Mouse (Mus musculus): ENCODE measurements at regions not wholly inside any gene's neighbourhood (a gene's known extent, or its start where the extent isn't known, plus 50 kb on each side); places are given as distances from the start of the nearest gene placed in this dataset.

DNA sequence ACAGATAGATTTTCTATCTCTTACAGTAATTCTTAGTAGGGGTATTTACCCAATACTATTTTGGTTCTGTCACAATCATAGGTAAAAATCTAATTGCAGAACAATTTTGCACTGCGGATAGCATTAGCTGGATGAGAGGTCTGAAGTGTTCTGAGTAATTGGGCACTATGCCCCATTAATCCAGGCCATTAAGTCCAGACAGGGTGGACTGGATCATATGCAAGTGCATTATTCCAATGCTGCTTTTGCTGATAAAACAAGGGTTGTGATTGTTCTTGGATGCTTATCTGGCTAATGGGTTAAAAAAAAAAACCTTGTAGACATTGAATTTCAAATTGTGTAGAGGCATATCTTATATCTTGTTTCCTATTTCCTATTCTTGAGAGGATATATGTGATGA, 1732.6 kb upstream of the Gm6569 start:
- no peak for DNase-seq

DNA sequence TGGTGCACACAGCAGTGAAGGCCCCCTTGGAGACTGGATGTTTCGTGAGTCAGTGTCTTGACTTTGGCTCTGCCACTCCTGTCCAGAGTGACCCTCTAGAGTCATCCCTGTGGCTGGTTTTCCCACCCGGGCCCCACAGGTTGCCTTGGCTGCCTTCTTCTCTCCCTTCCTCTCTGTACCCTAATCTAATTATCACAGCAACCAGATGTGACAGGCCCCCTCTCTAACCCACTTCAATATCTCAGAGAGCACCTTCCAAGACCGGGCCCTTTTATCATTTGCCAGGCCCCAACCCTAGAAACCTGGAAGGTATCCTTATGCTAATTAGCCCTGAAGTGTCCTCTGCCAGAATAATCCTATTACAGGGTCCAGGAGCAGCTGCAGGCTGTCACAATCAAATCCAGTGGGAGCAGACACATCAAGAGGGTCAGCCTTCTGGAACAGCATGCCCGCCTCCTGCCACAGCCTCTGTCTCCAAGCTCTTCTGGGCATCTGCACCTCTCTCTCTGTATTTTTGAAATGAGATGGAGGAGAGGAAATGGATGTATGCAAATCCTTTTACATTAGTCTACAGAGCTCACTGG, 1728.4 kb upstream of the Gm6569 start:
- no peak for DNase-seq

DNA sequence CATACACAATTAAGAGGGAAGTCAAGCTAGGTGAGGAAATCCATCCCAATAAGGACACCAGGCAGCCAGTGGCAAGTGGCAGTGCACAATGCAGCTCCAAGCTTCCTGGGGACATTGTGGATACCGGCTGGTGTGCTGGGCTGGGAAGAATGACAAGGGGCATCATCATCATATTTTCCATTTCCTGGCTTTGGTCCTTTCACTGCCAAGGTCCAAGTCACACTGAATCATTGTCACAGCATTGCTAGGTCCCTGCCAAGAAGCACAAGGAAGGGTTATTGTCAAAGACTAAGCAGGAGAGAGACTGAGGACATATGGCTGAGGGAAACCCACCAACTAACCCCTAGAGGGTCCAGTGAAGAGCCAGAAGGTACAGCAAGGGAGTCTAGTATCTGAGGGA, 1723.8 kb upstream of the Gm6569 start:
- DNase-seq: no peak

DNA sequence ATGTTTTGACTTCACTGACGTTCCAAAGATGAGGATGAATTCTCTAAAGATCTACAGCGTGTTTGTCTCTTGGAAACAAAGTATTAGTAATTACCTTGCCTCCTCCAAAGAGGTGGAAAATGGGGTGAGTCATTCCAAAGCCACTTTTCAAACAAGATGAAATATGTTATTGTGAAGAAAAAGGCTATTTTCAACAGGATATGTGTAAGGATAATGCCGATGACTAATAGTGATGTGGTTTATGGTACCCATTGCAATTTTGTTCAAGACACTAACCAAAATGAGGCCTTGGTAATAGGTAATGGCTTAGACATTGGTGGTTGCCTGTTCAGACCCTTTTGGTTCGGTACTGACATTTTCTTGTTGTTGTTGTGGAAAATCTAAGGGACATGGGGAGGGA, 1717.6 kb upstream of the Gm6569 start:
- no peak for DNase-seq

DNA sequence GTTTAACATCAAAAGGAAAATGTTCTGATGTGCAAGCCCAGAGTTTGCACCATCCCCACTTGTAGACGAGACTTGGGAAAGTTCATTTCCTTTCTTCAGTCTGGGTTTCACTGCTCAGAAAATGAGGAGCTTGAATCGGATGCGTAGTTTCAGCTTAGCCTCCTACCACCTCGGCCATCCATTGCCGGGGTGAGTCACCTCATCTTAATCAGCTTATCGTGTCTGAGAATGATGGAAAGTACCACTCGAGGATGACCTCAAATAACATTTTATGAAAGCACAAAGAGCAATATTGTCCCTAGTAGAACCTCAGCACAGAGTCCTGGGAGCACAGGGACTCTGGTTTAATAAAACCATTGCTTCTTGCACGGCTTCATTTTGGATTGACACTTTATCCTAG, 1700.1 kb upstream of the Gm6569 start:
- DNase-seq: no peak

DNA sequence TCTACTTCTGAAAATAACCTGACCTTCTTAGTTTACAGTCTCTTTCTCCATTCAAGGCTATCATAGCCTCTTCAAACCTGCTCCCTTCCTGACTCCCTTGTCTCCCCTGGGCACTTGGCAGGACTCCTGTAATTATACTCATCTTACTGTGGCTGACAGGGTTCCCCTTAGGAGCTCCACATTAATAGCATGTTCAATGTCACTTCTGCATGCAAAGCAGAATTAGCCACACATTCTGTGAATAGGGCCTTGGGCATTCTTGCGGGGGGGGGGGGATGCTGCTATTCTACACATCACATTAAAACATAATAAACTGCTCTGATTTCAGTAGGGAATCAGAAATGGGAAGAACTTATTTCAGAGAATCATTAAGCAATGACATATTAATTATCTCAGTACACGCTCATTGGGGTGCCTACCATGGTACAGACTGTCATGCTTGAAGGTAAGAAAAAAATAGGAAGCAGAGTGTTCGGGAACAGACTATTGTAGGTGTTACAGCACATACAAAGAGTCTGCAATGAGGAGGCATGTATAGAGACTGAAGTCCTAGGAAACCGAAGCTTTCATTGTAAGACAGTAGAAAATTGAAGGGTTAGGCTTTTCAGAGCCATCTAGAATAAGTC, 1698.3 kb upstream of the Gm6569 start:
- no peak for DNase-seq

DNA sequence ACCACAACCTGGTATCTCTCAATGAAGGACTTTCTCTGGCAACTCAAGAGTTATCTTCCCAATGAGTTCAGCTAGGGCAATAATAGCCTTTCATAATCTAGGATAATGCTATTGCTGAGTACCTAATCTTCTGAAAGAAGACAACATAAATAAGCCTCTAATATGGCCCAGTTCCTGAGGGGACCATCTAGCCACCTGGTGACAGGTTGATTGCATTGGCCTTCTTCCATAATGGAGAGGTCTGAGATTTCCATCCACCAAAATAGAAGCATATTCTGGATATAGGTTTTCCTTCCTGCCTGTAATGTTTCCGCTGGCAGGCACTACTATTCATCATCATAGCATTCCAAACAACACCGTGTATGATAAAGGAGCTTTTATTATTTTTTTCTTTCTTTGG, 1694.2 kb upstream of the Gm6569 start:
- DNase-seq: no peak

DNA sequence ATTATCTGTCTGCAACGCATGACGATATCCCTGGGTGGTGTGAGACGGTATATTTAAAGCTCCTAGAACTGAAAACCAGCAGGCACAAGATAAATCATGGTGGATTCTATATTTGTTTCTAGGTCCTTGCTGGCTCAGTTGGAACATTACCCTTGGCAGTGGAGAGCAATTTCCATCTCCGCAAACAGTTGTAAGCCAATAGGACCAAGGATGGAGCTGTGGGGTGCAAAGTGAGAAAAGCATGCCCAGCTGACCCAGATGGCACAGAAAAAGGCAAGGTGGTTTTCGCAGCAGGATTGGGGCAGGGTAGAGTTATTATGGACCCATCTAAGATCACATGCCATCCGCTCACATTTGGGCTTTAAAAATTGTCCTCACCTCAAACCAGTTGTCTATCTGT, 1683.8 kb upstream of the Gm6569 start:
- DNase-seq: no peak

DNA sequence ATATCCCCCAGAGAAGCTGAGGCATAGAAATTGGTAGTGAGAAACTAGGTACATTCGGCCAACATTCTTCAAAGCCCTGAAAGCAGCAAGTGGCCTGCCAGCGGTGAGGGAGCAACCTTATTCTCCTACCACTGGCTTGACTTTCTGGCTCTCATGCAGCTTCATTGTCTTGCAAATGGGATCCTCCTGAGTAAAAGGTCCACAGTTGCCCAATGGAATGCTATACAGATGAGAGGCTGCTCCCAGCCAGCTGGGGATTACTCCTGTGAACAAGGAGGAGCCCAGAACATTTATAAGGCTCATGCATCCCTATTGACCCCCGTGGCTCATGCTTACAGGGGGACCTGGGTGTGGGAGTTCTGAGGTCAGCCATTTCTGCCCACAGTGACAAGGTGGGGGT, 1675.9 kb upstream of the Gm6569 start:
- no peak for DNase-seq

DNA sequence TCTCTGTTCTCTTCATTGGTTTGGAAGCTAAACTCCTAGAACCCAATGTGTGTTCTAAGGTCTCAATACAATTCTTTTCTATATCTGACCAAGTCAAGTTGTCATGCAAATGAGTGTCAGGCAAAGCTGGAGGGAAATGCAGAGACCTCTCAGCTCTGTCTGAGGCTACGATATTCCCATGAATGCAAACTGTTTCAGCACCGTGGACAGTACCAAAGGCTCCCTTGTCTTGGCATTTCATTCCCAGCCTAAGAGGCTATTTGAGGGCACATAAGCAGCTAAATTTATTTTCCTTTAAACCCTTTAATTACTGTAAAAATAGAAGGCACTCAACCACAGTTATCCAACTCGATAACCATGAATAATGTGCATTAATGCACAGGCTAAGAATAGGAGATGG, 1633.5 kb upstream of the Gm6569 start:
- DNase-seq: no peak

DNA sequence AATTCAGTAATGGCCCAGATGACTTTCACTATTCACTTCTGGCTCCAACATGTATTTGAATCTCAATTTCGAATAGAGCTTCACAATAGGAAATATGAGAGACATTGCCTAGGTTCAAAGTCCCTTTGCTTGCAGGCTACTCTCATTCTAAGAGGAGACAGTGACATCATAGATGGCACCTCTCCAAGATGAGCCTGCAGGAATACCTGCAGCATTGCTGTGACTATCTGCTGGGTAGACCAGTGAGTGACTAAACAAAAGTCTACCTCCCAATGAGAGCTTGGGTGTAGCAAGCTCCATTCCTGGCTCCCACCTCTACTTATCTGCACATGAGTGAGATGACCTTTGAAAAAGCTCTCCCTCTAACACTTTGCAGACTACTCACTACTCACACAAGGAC, 1632.6 kb upstream of the Gm6569 start:
- no peak for DNase-seq

DNA sequence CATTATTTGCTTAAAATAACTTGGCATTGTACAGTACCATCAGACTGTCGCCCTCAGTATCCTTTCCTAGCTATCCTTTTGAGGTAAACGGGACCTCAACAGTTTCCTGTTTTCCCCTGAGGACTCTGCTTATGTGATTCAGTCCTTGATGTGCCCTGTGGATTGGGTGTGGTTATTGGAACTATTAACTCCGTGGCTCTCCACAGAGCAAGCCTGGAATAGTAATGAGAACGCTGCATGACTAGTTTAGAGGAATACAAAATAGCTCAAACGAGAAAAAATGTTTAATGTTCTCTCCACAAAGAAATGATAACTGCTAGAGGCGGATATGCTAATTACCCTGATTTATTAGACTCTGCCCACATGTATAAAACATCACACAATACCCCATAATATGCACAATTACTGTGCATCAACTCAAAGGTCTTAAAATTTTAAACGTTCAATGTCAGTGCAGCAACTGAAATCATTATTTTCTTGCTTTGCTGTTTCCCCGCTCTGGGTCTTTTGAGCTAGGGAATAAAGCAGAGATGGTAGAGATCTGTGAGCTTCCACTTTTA, 1629.0 kb upstream of the Gm6569 start:
- no peak for DNase-seq

DNA sequence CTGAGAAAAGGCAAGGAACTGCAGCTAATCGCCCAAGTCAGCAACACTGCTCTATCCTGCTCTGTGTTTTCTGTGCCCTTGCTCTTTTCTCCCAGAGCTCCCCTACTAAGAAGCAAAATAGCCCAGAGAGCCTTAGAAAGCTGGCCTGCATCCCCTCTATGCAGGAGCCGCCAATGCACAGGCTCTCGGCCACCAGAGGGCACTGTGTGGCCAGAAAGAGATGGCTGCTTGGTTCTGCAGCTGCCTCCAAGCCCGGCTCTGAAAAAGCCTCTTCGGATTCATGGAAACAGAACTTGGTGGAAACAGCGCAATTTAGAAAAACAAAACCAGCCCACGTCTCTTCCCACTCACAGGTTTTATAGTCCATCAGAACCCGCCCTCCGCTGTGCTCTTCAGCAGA, 1628.4 kb upstream of the Gm6569 start:
- DNase-seq: peak; percentile 87

DNA sequence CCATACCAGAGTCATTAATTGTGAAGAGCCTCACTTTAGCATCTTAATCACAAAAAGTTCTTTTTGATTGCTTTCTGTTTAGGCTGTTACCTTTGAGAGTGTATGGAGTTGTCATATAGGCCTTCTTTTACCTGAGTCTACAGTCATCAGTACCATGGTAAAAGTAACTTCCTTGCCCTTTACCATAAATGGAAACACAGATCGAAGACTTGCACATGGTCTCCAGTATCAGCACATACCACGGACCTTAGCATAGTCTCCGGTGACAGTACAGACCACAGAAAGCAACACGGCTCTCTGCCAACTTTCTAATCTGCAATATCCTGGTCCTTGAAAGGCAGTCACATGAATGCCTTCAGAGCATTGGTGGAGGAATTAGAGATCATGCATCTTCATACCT, 1626.8 kb upstream of the Gm6569 start:
- no peak for DNase-seq

DNA sequence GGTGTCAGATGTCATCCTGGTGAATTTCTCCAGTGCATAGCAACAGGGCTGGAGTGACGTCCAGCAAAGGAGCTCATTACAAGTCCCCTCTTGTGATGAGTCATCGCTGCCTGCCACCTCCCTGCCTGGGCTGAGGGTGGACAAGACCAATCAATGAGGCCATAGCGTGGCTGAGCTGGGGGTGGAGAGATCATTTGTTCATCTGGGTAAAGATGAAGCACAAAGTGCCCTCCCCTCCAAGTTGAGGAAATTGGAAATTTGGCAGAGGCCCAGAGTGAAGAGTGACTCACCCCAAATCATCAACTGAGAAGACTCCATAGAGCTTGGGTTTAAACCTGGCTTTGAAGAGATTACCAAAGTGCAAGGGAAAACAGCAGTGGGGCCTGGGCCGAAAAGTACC, 1626.3 kb upstream of the Gm6569 start:
- no peak for DNase-seq

DNA sequence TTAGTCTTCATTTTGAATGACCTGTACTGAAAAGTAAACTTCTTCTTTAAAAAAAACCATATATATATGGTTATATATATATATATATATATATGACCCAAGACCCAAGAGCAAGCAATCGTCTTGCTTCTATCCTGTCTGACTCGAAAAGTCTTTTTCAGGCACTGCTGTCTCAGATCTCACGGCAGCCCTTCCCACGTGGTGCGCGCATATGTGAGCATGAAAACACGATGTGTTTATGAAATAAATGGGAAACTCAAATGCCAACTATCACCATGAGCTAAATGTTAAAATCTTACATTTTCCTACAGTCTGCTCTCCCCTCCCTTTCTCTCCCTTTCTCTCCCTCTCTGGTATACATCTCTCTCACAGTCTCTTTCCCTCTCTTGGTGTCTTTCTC, 1625.4 kb upstream of the Gm6569 start:
- DNase-seq: peak; percentile 36

DNA sequence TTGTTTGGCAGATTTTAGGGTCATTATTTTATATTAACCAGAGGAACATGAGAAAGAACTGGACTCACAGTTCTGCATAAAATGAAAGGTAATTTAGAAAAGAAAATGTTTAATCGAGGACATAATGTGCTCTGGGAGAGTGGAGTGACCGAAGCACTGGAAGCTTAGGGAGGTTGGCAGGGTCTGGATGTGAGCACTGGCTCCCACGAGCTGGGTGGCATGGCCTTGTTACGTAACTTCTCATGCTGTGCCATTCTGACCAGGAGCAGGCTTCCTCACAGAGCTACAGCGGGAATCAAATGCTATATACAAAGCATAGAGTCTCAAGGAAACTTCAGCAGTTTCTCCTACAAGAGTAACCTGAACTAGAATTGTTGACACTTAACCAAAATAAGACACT, 1616.6 kb upstream of the Gm6569 start:
- DNase-seq: no peak

DNA sequence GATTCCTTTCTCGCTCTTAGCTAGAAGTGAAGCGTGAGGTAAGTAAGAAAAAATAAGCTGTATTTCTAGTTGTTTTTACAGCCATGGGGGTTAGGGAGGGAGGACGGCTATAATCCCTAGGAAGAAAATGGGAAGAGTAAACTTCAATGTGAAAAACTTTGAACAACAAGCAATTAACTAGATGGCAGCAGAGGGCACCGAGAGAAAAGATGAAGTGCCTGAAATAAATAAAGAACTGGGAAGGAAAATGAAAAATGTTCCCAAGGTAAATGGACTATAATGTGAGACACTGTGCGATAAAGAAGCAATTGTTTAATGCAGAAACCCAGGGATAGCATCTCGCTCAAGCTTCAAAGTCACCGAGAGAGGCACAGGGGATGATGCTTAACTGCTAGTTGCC, 1614.4 kb upstream of the Gm6569 start:
- no peak for DNase-seq

DNA sequence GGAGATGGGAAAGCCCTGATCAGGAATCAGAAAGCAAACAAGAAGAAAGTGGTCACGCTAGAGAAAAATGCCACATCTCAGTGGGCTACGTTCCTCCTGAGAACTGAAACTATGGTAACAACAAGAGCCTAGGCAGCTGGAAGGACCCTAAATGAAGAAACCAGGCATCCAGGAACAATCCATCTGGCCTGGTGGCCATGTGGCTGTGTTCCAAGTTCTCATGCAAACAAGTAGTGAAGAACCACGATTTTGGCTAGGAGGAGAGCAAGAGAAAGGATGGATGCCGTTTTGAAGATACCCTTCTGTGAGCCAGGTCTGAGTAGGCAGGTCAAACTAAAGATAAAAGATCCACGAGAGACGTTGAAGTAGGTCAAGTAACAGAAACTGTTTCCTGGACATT, 1613.6 kb upstream of the Gm6569 start:
- DNase-seq: no peak

DNA sequence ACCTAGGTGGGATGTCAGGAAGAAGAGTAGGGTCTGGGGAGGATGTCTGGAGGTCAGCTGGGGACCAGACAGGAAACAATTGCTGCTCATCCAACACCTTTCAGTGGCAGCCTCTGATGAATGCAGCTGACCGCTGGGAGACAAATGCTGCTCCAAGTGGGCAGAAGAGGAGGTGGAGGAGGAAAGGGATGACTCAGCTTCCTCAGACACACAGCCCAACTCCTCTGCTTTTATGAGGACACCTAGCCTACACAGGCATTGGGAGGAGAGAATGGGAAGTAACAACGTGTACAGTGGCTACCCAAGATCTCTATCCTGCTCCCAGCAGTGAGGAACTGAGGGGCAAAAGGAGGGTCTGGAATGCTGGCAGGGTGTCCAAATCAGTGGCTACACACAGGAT, 1602.0 kb upstream of the Gm6569 start:
- DNase-seq: no peak

DNA sequence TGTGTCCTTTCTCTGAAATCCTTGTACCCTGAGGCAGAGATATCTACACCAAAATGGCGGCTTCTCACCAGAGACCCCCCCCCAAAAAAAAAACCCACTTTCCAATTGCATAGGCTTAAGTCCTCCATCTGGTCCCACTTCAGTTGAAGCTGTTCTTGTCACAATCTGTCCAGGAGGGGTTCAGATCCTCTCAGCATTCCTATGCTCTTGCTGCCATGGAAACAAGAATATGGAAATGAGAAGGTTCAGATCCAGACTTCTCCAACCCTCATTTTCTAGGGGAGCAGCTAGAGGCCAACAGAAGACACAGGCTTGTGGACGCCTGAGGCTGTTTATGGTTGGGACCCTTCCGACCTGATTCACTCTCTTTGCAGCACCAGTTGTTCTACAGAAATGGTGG, 1569.7 kb upstream of the Gm6569 start:
- DNase-seq: no peak

DNA sequence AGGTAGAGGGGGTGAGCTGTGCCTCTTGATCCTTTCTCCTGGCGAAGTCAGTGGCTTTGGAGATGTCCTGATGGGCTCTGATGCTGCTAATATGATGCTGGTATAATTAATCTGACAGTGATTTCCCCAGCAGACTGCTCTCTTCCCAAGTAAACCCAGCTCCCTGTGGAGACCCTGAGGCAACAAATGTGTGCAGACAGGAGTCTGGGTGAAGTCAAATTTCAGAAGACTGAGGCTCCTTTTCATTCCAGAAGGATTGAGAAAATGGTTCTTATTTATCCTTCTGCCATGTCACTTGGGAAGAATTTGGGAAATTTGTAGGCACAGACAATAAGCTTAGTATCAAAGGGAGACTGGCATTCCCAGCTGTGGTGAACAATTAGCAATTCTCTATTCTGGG, 1550.5 kb upstream of the Gm6569 start:
- DNase-seq: no peak

DNA sequence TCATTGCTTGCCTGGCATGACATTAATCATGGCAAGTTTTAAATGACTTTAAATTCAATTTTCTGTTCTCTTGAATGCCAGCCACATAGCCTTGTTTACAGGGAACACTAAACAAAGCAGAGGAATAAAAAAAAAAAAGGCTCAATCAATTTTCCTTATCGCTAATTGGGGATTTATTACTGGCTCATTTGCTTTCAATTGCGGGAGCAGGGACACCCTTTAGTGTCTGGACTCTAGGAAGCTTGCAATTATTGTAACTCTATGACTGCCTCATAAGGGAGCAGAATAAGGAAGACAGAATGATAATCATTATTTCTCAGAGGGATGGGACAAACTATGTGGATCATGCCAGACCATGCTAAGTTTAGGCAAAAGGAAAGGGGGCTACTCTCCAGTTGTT, 1537.7 kb upstream of the Gm6569 start:
- no peak for DNase-seq

DNA sequence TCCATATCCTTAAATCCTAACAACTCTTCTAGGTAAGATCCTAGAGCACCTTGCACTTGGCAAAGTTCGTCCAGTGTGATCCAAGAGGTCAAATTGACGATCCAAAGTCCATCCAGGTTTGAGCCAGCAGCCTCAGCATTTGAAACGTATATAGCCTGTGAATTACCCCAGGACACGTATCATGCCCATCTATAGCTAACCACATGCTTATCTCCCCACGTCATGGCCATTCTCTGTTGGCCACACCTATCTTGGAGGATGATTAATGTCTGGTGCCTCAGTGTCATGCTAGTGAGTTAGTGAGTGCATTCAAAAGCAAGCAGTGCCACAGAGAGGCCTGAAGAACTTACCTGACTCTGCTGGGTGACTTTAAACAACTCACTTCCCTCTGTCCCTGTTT, 1521.9 kb upstream of the Gm6569 start:
- DNase-seq: no peak

DNA sequence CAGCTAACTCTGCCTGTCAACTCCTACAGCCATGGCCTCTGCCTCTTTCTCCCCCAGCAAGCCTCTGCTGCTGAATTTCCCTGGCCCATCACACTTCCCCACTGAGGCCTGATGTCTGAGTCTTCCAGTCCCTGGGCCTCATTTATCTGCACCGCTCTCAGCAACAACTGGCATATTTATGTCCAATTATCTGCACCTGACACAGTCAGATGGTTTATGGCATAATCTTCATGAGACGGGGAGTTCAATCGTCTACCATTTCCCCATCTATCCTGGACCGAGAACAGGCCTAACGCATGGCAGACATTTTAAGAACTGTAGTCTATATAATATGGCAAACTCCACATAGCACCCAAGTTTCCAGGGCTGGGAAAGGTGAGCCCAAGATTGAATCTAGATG, 1512.8 kb upstream of the Gm6569 start:
- DNase-seq: no peak
